Mouse (Mus musculus): Measurements from ENCODE around the gene Jmjd1c. TPM values are rescaled to one million over a fixed set of nuclear protein-coding genes. Genes with fewer than 3 reads are reported as not detected.

The Jmjd1c gene
- polyA plus RNA-seq, 1 experiment from 2014 or later = 36.2 TPM

- H3K4me2 ChIP-seq (replicated peaks) = no peak overlapping the region
- H3K36me3 ChIP-seq = no peaks in the 10 kb centered on the region
- H3K4me3 ChIP-seq (replicated peaks) = no peak overlapping the region
- H3K4me1 ChIP-seq (replicated peaks) = peaks cover 17% of the 10 kb centered on the region; the same call in 1 of the 2 replicates
- WGBS = 55% methylated on average over 7 of the region's 7 CpGs
- no peak overlapping the region for H3K9ac ChIP-seq
- 0 out of 2 replicates have a peak, but pooled peaks have one; percentile 12 for ATAC-seq
- no peaks in the 10 kb centered on the region for H3K27me3 ChIP-seq (replicated peaks)
- H3K9me3 ChIP-seq = no peaks in the 10 kb centered on the region
- 0 out of 2 replicates have a peak overlapping the region, but pooled peaks have one; percentile 14 for H3K27ac ChIP-seq
These were observed 37.6 kb upstream of the Jmjd1c start for GRCm38 (mm10) chr10:67058297-67058696.

DNA sequence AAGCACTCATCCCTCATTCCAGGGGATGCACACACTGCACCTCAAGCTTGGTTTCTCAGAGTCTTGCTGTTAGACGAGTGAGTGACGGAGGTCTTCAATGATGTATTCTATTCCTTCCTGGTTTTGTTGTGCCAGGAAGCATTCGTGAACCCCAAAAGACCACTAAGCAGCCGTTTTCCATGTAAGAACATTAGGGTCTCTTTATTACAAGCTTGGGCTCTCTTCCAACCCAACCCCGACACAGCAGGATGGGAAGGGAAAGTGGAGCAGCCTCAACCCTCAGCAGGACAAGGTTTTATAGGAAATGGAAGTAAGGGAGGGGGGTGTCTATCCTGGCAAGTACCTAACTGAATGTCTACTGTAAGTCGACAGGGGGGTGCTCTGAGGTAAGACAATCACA is 37.2 kb upstream of the Jmjd1c start:
- Histone ChIP-seq H3K4me1 (replicated peaks) (peaks cover 14% of the 10 kb centered on the region; the same call in 1 of the 2 replicates), H3K27me3 (replicated peaks) (no peaks in the 10 kb centered on the region), H3K4me3 (replicated peaks) (no peak overlapping the region), H3K9me3 (no peaks in the 10 kb centered on the region), H3K36me3 (no peaks in the 10 kb centered on the region), H3K9ac (no peak overlapping the region), H3K27ac (0 out of 2 replicates have a peak overlapping the region, but pooled peaks have one; percentile 14), H3K4me2 (replicated peaks) (no peak overlapping the region)
- WGBS = 78% methylated on average over 6 of the region's 6 CpGs
- no peak for ATAC-seq

- Histone ChIP-seq H3K4me1 (replicated peaks) (peaks cover 18% of the 10 kb centered on the region; the same call in 1 of the 2 replicates), H3K9me3 (no peaks in the 10 kb centered on the region), H3K4me3 (replicated peaks) (no peak overlapping the region), H3K27me3 (replicated peaks) (no peaks in the 10 kb centered on the region), H3K9ac (no peak overlapping the region), H3K36me3 (no peaks in the 10 kb centered on the region), H3K4me2 (replicated peaks) (no peak overlapping the region), H3K27ac (peak overlapping the region; percentile 48; the same call in 1 of the 2 replicates)
- WGBS = 58% methylated on average over 10 of the region's 10 CpGs
- ATAC-seq = no peak
These were observed 34.5 kb upstream of the Jmjd1c start for GRCm38 (mm10) chr10:67061367-67061801.

GRCm38 (mm10) chr10:67061823-67062222 is 34.1 kb upstream of the Jmjd1c start:
- ATAC-seq = peak; percentile 30; the same call in 1 of the 2 replicates
- Histone ChIP-seq H3K27ac (no peak overlapping the region), H3K36me3 (no peaks in the 10 kb centered on the region), H3K4me1 (replicated peaks) (peaks cover 13% of the 10 kb centered on the region; the same call in 1 of the 2 replicates), H3K9me3 (no peaks in the 10 kb centered on the region), H3K27me3 (replicated peaks) (no peaks in the 10 kb centered on the region), H3K4me2 (replicated peaks) (no peak overlapping the region), H3K4me3 (replicated peaks) (no peak overlapping the region), H3K9ac (no peak overlapping the region)
- 46% methylated on average over 4 of the region's 4 CpGs for WGBS

GRCm38 (mm10) chr10:67065277-67065887 is 30.5 kb upstream of the Jmjd1c start:
- no peak overlapping the region for H3K27ac ChIP-seq
- H3K9ac ChIP-seq = no peak overlapping the region

GRCm38 (mm10) chr10:67065927-67066326 is 30.0 kb upstream of the Jmjd1c start:
- Histone ChIP-seq H3K4me2 (replicated peaks) (no peak overlapping the region), H3K27ac (no peak overlapping the region), H3K4me1 (replicated peaks) (0 out of 2 replicates have a peak, but pooled peaks cover 8% of the 10 kb centered on the region), H3K9me3 (no peaks in the 10 kb centered on the region), H3K4me3 (replicated peaks) (no peak overlapping the region), H3K36me3 (no peaks in the 10 kb centered on the region), H3K9ac (no peak overlapping the region), H3K27me3 (replicated peaks) (no peaks in the 10 kb centered on the region)
- WGBS = 55% methylated on average over 5 of the region's 5 CpGs
- ATAC-seq = no peak

More at GRCm38 (mm10) chr10:67065277-67065887, 30.5 kb upstream of the Jmjd1c start:
- WGBS = 44% methylated on average over 7 of the region's 7 CpGs
- Histone ChIP-seq H3K36me3 (no peaks in the 10 kb centered on the region), H3K4me1 (replicated peaks) (0 out of 2 replicates have a peak, but pooled peaks cover 8% of the 10 kb centered on the region), H3K4me3 (replicated peaks) (no peak overlapping the region), H3K4me2 (replicated peaks) (no peak overlapping the region), H3K9me3 (no peaks in the 10 kb centered on the region), H3K27me3 (replicated peaks) (no peaks in the 10 kb centered on the region)
- no peak for ATAC-seq

DNA sequence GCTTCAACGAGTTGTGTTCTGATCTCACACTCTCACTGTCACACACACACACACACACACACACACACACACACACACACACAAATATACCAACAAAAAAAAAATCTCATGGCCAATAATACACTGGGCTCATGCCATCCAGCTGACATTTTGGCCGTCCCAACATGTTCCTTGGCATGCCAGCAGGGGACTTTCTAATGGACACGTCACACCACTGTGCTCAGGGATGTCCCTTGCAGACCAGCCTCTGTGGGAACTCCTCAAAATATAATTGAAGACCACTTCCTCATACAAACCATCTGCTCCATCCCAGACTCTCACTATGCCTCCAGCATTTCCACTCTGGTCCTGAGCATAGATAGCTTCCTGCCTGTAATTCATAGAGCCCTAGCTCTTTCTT is 29.5 kb upstream of the Jmjd1c start:
- 74% methylated on average over 3 of the region's 3 CpGs for WGBS
- ATAC-seq = no peak
- 0 out of 2 replicates have a peak, but pooled peaks cover 8% of the 10 kb centered on the region for H3K4me1 ChIP-seq (replicated peaks)
- H3K4me2 ChIP-seq (replicated peaks) = no peak overlapping the region
- no peaks in the 10 kb centered on the region for H3K27me3 ChIP-seq (replicated peaks)
- H3K4me3 ChIP-seq (replicated peaks) = no peak overlapping the region
- H3K36me3 ChIP-seq = no peaks in the 10 kb centered on the region
- H3K9me3 ChIP-seq = no peaks in the 10 kb centered on the region
- no peak overlapping the region for H3K27ac ChIP-seq
- H3K9ac ChIP-seq = no peak overlapping the region

GRCm38 (mm10) chr10:67069013-67069412 is 26.9 kb upstream of the Jmjd1c start:
- H3K9ac ChIP-seq = no peak overlapping the region
- no peak overlapping the region for H3K4me3 ChIP-seq (replicated peaks)
- H3K4me1 ChIP-seq (replicated peaks) = 0 out of 2 replicates have a peak, but pooled peaks cover 8% of the 10 kb centered on the region
- 79% methylated on average over 10 of the region's 10 CpGs for WGBS
- no peak for ATAC-seq
- no peak overlapping the region for H3K4me2 ChIP-seq (replicated peaks)
- H3K27me3 ChIP-seq (replicated peaks) = no peaks in the 10 kb centered on the region
- H3K27ac ChIP-seq = no peak overlapping the region
- H3K36me3 ChIP-seq = no peaks in the 10 kb centered on the region
- H3K9me3 ChIP-seq = no peaks in the 10 kb centered on the region

DNA sequence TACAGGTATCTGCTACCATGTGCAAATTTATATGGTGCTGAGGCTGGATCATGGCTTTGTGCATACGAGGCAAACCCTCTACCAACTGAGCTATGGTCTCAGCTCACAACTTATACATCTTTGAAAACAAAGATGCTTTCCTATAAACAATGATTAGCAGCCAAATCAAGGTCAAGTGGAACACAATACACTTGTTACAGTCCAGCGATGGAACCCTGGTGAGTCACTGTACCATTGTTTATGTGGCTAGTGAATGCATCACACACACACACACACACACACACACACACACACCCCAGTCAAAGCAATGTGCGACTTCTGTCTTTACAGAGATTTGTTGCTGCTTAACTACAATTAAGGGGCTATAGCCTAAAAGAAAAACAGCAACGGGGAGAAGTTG is 24.5 kb upstream of the Jmjd1c start:
- Histone ChIP-seq H3K4me3 (replicated peaks) (no peak overlapping the region), H3K4me1 (replicated peaks) (0 out of 2 replicates have a peak, but pooled peaks cover under 1% of the 10 kb centered on the region), H3K27ac (no peak overlapping the region), H3K36me3 (no peaks in the 10 kb centered on the region), H3K9ac (no peak overlapping the region), H3K4me2 (replicated peaks) (no peak overlapping the region), H3K9me3 (no peaks in the 10 kb centered on the region), H3K27me3 (replicated peaks) (no peaks in the 10 kb centered on the region)
- 70% methylated on average over 4 of the region's 4 CpGs for WGBS
- no peak for ATAC-seq

DNA sequence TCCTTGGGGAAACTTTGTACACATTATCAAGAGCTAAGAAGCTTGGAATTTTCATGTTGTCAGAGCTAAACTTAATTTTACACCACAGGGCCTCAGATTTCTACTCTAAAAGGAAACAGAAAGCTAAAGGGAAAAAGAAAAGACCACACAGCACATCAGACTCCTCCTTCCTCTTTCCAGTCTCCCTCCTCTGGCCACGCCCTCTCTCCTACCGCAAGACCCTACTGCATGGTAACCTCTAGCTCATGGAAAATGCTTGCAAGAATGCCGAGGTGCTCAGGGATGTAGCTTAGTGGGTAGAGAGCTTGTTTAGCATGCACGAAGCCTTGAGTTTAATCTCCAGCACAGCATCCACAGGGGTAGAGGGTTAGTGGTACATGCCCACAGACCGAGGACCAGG is 24.0 kb upstream of the Jmjd1c start:
- no peak overlapping the region for H3K4me2 ChIP-seq (replicated peaks)
- ATAC-seq = no peak
- no peak overlapping the region for H3K9ac ChIP-seq
- H3K9me3 ChIP-seq = no peaks in the 10 kb centered on the region
- no peak overlapping the region for H3K4me3 ChIP-seq (replicated peaks)
- no peak overlapping the region for H3K27ac ChIP-seq
- 0 out of 2 replicates have a peak, but pooled peaks cover 2% of the 10 kb centered on the region for H3K4me1 ChIP-seq (replicated peaks)
- WGBS = 82% methylated on average over 5 of the region's 5 CpGs
- no peaks in the 10 kb centered on the region for H3K36me3 ChIP-seq
- H3K27me3 ChIP-seq (replicated peaks) = no peaks in the 10 kb centered on the region

DNA sequence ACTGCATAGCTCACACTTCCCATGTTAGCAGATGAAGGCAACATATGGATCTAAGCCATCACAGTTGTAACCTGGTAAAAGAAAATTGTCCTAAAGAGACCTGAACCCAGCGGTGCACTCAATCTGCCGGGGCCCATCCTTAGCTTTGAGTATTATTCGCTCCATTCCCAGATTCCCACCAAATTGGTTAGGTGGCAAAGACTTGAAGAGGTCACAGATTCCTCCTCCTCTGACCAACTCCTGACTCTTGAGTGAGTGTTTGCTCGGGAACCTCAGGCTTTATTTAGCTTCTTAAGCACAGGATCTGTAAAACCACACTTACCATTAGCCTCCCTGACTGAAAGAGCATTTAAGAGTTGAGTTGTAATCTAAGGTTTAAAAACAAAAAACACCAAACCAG is 23.3 kb upstream of the Jmjd1c start:
- H3K36me3 ChIP-seq = no peaks in the 10 kb centered on the region
- no peak overlapping the region for H3K4me3 ChIP-seq (replicated peaks)
- ATAC-seq = no peak
- WGBS = 84% methylated on average over 4 of the region's 4 CpGs
- H3K9ac ChIP-seq = no peak overlapping the region
- no peaks in the 10 kb centered on the region for H3K9me3 ChIP-seq
- 0 out of 2 replicates have a peak, but pooled peaks cover 2% of the 10 kb centered on the region for H3K4me1 ChIP-seq (replicated peaks)
- no peaks in the 10 kb centered on the region for H3K27me3 ChIP-seq (replicated peaks)
- H3K4me2 ChIP-seq (replicated peaks) = no peak overlapping the region
- H3K27ac ChIP-seq = no peak overlapping the region

- H3K36me3 ChIP-seq = no peaks in the 10 kb centered on the region
- no peak overlapping the region for H3K4me3 ChIP-seq (replicated peaks)
- H3K4me2 ChIP-seq (replicated peaks) = no peak overlapping the region
- no peak for ATAC-seq
- H3K9me3 ChIP-seq = no peaks in the 10 kb centered on the region
- no peak overlapping the region for H3K27ac ChIP-seq
- H3K4me1 ChIP-seq (replicated peaks) = 0 out of 2 replicates have a peak, but pooled peaks cover 2% of the 10 kb centered on the region
- H3K9ac ChIP-seq = no peak overlapping the region
- 92% methylated on average over 8 of the region's 8 CpGs for WGBS
- no peaks in the 10 kb centered on the region for H3K27me3 ChIP-seq (replicated peaks)
These were observed 22.3 kb upstream of the Jmjd1c start for GRCm38 (mm10) chr10:67073577-67073976.
